Mouse (Mus musculus) left cerebral cortex, postnatal 25 days (tissue): ENCODE data around the gene Sec31a. TPM values are rescaled to one million over a fixed set of nuclear protein-coding genes. Genes with fewer than 3 reads are reported as not detected.
"Not testable (repeated sequence)": the region's sequence is repeated elsewhere in the genome, so short reads cannot be mapped to it uniquely, and the experiment has no call there.

ENCODE experiments used
- DNase-seq, 2 experiments: peaks; one replicate each; pipeline ENCODE4 v3.0.0; 2022; ENCODE audit warnings: low spot score in 2 of 2, mixed read lengths in 1 of 2
- intact Hi-C: fragments of 180-260 bp; cut with DNase I; formaldehyde crosslinking; loops from one replicate; pipeline ENCODE4 v1.15.1; 2025
- total RNA-seq, 2 experiments: library from RNA; stranded (reverse); gene quantifications; 2 replicates each; pipeline ENCODE4 v1.2.3; 2021

Gene Sec31a
- total RNA-seq = 100 to 1,000 TPM; 108 to 112 TPM

- DNase-seq = peak; percentile 98 to 99
- intact Hi-C loops = loop anchor here (1.0 to 10.0 kb wide), 5 partner anchors 13 to 441 kb away; partner anchors contain the start of genes 4930524J08Rik, Cops4, Helq and Hnrnpd
These were observed at the start of gene Sec31a for GRCm38 (mm10) chr5:100415761-100416590. Sec31a (minus strand) TSS chr5:100416234.

- DNase-seq = no peak
- intact Hi-C loops = no loop called here
These were observed 46.3 kb upstream of the Sec31a start for GRCm38 (mm10) chr5:100462374-100462773.

GRCm38 (mm10) chr5:100461526-100461925, 45.5 kb upstream of the Sec31a start:
- DNase-seq = no peak
- intact Hi-C loops = no loop called here

GRCm38 (mm10) chr5:100459468-100459867, 43.4 kb upstream of the Sec31a start:
- no peak for DNase-seq
- intact Hi-C loops = no loop called here

- intact Hi-C loops = no loop called here
- no peak for DNase-seq
These were observed 35.8 kb upstream of the Sec31a start for GRCm38 (mm10) chr5:100451871-100452270.

GRCm38 (mm10) chr5:100438796-100439195, 22.8 kb upstream of the Sec31a start:
- intact Hi-C loops = loop anchor here (5.0 kb wide), 1 partner anchor 49 kb away; no protein-coding TSS in a partner anchor
- no peak for DNase-seq

- DNase-seq = no peak
- intact Hi-C loops = loop anchor here (5.0 kb wide), 1 partner anchor 49 kb away; no protein-coding TSS in a partner anchor
These were observed 21.9 kb upstream of the Sec31a start for GRCm38 (mm10) chr5:100437917-100438316.

GRCm38 (mm10) chr5:100437086-100437485, 21.1 kb upstream of the Sec31a start:
- intact Hi-C loops = loop anchor here (5.0 kb wide), 1 partner anchor 50 kb away; no protein-coding TSS in a partner anchor
- no peak for DNase-seq

- intact Hi-C loops = no loop called here
- no peak for DNase-seq
These were observed 14.9 kb upstream of the Sec31a start for GRCm38 (mm10) chr5:100430966-100431365.

- intact Hi-C loops = no loop called here
- no peak for DNase-seq
These were observed 14.0 kb upstream of the Sec31a start for GRCm38 (mm10) chr5:100430076-100430390.

- DNase-seq = peak; percentile 90 to 97
- intact Hi-C loops = loop anchor here (1.0 to 2.0 kb wide), 2 partner anchors 13 to 71 kb away; partner anchors contain the start of genes Lin54 and Sec31a
These were observed 13.5 kb upstream of the Sec31a start for GRCm38 (mm10) chr5:100429344-100430075.

- DNase-seq = no peak
- intact Hi-C loops = loop anchor here (1.0 to 2.0 kb wide), 2 partner anchors 13 to 72 kb away; partner anchors contain the start of genes Lin54 and Sec31a
These were observed 12.8 kb upstream of the Sec31a start for GRCm38 (mm10) chr5:100428734-100429343.

GRCm38 (mm10) chr5:100428031-100428733, 12.1 kb upstream of the Sec31a start:
- DNase-seq = peak in 1 of 2 experiments; percentile 66
- intact Hi-C loops = loop anchor here (2.0 kb wide), 1 partner anchor 73 kb away; the partner anchor contains the start of gene Lin54

- intact Hi-C loops = no loop called here
- no peak for DNase-seq
These were observed 11.2 kb upstream of the Sec31a start for GRCm38 (mm10) chr5:100427276-100427675.

- DNase-seq, intact Hi-C loops: not testable (repeated sequence)
These were observed 9.8 kb upstream of the Sec31a start for GRCm38 (mm10) chr5:100425823-100426222.

GRCm38 (mm10) chr5:100424252-100424651, 8.2 kb upstream of the Sec31a start:
- DNase-seq = no peak
- intact Hi-C loops = no loop called here

- intact Hi-C loops = no loop called here
- no peak for DNase-seq
These were observed 7.6 kb upstream of the Sec31a start for GRCm38 (mm10) chr5:100423626-100424025.

GRCm38 (mm10) chr5:100418861-100419260, 2.8 kb upstream of the Sec31a start:
- intact Hi-C loops = loop anchor here (5.0 to 10.0 kb wide), 3 partner anchors 98 to 444 kb away; partner anchors contain the start of genes 4930524J08Rik, Cops4, Helq and Hnrnpd

GRCm38 (mm10) chr5:100418077-100418476, 2.0 kb upstream of the Sec31a start:
- no peak for DNase-seq
- intact Hi-C loops = loop anchor here (5.0 to 10.0 kb wide), 3 partner anchors 99 to 443 kb away; partner anchors contain the start of genes 4930524J08Rik, Cops4, Helq and Hnrnpd

More at GRCm38 (mm10) chr5:100418861-100419260, 2.8 kb upstream of the Sec31a start:
- no peak for DNase-seq
